Mouse (Mus musculus) testis, adult 2 months (tissue): ENCODE data around the gene Camk2n1. TPM values are rescaled to one million over a fixed set of nuclear protein-coding genes. Genes with fewer than 3 reads are reported as not detected.

Experiments used
- H3K27ac ChIP-seq: fragments of 200-500 bp; 2 replicates; pipeline ENCODE4 v1.5.1; 2012; ENCODE audit warnings: low read depth, low read length; ENCODE audit not compliant: control insufficient read depth, insufficient read depth
- H3K27me3 ChIP-seq: fragments of 200-500 bp; 2 replicates; pipeline ENCODE4 v1.6.1; 2012; ENCODE audit warnings: mild to moderate bottlenecking, low read length, moderate library complexity; ENCODE audit not compliant: control insufficient read depth, insufficient read depth
- H3K36me3 ChIP-seq: fragments of 200-500 bp; 2 replicates; pipeline ENCODE4 v1.6.1; 2012; ENCODE audit warnings: mild to moderate bottlenecking, low read length; ENCODE audit not compliant: control insufficient read depth, insufficient read depth
- H3K4me1 ChIP-seq: fragments of 200-500 bp; 2 replicates; pipeline ENCODE4 v1.6.1; 2012; ENCODE audit warnings: low read length; ENCODE audit not compliant: control insufficient read depth, insufficient read depth
- H3K4me3 ChIP-seq: fragments of 200-500 bp; 2 replicates; pipeline ENCODE4 v1.5.1; 2012; ENCODE audit warnings: low read depth, mild to moderate bottlenecking, low read length, moderate library complexity, mixed read lengths; ENCODE audit not compliant: control insufficient read depth
- CTCF ChIP-seq: fragments of 200-500 bp; IDR thresholded peaks from 2 replicates; pipeline ENCODE4 v1.5.1; 2012; ENCODE audit warnings: low read depth, mild to moderate bottlenecking, inconsistent platforms, low read length, moderate library complexity; ENCODE audit not compliant: control insufficient read depth, insufficient read depth, insufficient replicate concordance
- POLR2A ChIP-seq: fragments of 200-500 bp; IDR thresholded peaks from 2 replicates; pipeline ENCODE4 v1.6.1; 2012; ENCODE audit warnings: low read depth, mild to moderate bottlenecking, inconsistent platforms, low read length, moderate library complexity; ENCODE audit not compliant: control insufficient read depth
- polyA plus RNA-seq: library from polyadenylated mRNA; depleted of rRNA; stranded (reverse); fragments of >200 nt; gene quantifications from 2 replicates; pipeline ENCODE4 v1.2.3, GENCODE M21; 2012; rRNA removed

The Camk2n1 gene
- polyA plus RNA-seq, 1 experiment, result 34.4 TPM

DNA sequence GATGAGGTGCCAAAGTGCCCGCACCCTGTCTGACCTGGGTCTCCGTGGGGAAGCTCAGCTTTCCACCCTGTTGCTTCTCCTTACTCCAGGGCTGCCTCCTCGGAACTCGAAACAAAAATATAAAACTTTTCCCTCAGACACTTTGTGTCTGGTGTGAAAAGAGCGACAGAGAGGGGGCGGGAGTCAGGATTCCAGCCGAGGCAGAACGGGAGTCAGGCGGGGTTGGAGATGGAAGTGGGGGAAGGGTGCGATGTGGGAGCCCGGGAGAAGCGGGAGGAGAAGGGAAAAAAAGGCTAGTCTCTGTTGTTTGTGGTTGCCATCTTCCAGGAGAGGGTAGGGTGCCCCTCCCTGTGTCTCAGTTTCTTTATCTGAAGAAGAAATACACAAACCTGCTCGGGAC lies 41.7 kb downstream of the Camk2n1 start:
- Histone ChIP-seq H3K4me3 (no peak overlapping the region), H3K27ac (no peak overlapping the region), H3K36me3 (no peaks in the 10 kb centered on the region), H3K27me3 (no peaks in the 10 kb centered on the region), H3K4me1 (peaks cover 10% of the 10 kb centered on the region)
- no peak for TF ChIP-seq CTCF
- TF ChIP-seq POLR2A, result no peak

DNA sequence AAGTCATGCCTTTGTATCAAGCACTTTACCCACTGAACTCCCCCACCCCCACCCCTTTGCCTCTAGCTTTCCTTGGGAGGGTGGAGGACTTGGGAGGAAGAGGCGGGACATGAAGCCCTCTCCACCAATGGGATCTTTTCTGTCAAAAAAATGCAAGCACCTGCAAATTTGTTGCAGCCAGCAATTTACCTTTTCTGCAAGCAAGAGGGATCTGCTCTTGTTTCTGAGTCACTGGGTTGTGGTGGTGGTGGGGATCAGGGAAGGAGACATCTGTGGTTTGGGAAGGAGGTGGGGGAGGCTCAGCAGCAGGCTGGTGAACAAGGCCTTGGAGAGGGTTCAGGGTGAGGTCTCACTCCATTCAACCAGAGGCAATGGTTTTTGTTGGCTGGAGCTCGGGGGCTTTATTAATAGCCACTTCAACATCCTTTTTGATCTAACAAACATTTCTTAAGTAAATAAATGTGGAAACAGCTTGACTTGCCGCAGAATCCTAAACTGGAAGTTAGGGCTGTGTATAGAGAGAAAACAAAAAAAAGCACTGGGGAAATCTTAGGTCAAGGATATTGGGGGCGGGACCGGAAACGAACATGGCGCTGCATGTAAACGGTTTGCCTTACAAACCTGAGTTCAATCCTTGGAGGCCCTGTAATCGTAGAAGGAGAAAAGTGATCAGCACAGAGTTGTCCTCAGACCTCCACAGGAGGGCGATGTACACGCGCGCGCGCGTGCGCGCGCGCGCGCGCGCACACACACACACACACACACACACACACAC lies 42.8 kb downstream of the Camk2n1 start:
- H3K4me1 ChIP-seq, result peaks cover 10% of the 10 kb centered on the region
- H3K27ac ChIP-seq, result no peak overlapping the region
- H3K4me3 ChIP-seq, result no peak overlapping the region
- H3K27me3 ChIP-seq, result no peaks in the 10 kb centered on the region
- H3K36me3 ChIP-seq, result no peaks in the 10 kb centered on the region
- TF ChIP-seq CTCF (no peak), POLR2A (no peak)

DNA sequence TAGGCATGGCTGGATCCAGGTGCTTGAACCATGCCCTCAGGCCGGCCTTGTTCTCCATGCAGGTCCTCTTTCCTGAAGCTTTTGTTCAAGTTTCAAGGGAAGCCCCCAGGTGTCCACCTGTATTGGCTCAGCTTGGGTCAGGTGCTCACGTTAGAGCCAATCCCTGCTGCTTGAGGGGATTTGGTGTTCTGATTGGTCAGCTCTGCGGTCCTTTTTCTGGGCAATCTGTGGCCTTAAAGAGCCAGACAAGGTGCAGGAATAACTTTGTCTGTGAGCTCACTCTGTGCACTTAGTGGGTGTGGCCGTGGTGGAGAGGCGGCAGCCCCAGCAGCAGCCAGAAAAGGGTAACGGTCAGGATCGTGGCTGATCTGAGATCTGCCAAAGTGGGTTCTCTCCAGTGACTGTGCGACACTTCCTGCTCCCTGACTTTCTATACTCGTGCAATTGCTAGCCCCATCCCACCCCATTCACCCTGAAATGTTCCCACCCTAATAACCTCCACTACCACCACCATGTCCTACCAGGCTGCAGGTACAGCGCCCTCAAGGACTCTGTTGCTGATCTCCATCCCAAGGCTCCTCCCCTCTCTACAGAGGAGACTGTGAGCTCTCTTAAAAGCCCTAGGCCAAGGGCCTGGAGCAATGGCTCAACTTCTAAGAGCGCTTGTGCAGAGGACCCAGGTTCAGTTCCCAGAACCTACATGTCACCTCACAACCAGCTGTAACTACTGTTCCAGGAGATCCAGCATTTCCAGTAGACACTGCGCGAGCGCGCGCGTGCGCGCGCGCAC lies 45.9 kb downstream of the Camk2n1 start:
- Histone ChIP-seq H3K27me3 (no peaks in the 10 kb centered on the region), H3K4me3 (no peak overlapping the region), H3K4me1 (peaks cover 10% of the 10 kb centered on the region), H3K27ac (no peak overlapping the region), H3K36me3 (no peaks in the 10 kb centered on the region)
- TF ChIP-seq CTCF, result no peak
- TF ChIP-seq POLR2A, result no peak

DNA sequence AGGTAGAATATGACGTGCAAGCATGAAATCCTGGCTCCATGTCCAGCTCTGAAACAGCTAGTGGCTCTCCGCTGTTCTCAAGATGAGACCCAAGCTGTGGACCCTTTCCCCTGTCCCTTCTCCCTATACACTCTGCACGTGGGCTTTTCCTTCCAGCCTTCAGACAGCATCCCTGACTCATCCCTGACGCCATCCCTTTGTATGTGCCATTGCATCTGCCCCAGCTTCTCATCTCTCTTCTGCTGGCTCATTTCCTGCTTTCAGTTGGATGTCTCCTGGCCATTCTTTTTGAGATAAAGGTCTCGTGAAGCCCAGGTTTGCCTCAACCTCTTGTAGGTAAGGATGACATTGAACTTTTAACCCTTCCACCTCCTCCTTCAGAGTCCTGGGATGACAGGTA lies 46.9 kb downstream of the Camk2n1 start:
- H3K27me3 ChIP-seq, result no peaks in the 10 kb centered on the region
- no peak overlapping the region for H3K27ac ChIP-seq
- TF ChIP-seq POLR2A (no peak), CTCF (no peak)
- no peak overlapping the region for H3K4me3 ChIP-seq
- peaks cover 6% of the 10 kb centered on the region for H3K4me1 ChIP-seq
- H3K36me3 ChIP-seq, result no peaks in the 10 kb centered on the region

DNA sequence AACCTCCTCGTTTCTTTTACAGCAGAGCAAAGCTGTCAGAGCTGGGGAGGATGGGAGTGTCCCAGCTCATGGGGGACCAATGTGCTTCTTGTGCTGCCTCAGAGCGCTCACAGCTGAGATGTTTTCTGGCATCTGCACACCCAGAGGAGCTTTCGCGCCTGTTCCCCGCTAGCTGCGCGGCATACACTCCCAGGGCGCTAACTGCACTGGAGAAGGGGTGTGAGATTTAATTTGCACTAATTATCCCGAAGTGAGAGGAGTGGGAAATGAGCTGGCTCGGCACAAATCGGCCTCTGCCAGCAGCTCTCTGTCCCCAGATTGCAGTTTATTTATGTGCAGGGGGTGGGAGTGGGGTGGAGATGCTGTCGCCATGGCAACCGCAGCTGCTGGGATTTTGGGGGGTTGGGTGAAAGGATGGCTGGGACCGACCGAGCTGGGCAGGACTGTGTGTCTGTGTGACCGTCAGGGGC lies 50.6 kb downstream of the Camk2n1 start:
- no peaks in the 10 kb centered on the region; the same call in 1 of the 2 replicates for H3K4me1 ChIP-seq
- TF ChIP-seq POLR2A, result no peak
- TF ChIP-seq CTCF, result no peak
- H3K27me3 ChIP-seq, result no peaks in the 10 kb centered on the region
- H3K36me3 ChIP-seq, result no peaks in the 10 kb centered on the region
- no peak overlapping the region for H3K27ac ChIP-seq
- H3K4me3 ChIP-seq, result no peak overlapping the region

DNA sequence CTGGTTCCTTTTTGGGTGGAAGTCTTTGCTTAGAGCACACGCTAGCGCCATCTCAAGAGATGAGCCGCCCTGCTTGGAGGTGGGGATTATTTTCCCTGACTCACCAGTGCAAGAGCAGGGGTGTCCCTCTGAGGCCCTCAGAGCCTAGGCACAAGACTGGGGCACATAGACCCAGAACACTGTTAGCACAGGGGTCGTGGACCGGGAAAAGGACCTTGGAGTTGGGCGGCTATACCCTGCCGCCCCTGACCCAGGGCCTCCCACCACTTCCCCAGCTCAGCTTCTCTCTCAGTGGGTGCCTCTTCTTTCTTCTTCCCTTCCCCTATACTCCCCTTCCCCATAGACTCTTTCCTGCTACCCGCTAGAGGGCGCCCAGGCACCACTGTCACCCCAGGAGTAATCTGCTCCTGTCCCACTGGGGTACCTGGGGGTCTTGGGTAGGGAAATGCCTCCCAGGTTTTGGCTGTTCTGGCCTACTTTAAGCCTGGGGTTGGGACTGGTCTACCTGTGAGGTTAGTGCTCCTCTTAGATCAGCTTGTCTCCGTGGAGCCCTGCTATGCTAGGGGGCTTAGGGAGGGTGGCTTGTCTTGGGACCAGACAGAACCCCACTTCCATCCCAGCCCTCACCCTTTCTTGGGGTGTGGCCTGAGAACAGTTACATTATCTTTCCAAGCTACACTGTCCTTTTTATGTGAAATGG lies 51.2 kb downstream of the Camk2n1 start:
- no peaks in the 10 kb centered on the region for H3K27me3 ChIP-seq
- H3K4me3 ChIP-seq, result no peak overlapping the region
- no peaks in the 10 kb centered on the region for H3K36me3 ChIP-seq
- H3K27ac ChIP-seq, result no peak overlapping the region
- peak; percentile 15; the same call in 1 of the 2 replicates for TF ChIP-seq CTCF
- TF ChIP-seq POLR2A, result no peak
- H3K4me1 ChIP-seq, result no peaks in the 10 kb centered on the region

DNA sequence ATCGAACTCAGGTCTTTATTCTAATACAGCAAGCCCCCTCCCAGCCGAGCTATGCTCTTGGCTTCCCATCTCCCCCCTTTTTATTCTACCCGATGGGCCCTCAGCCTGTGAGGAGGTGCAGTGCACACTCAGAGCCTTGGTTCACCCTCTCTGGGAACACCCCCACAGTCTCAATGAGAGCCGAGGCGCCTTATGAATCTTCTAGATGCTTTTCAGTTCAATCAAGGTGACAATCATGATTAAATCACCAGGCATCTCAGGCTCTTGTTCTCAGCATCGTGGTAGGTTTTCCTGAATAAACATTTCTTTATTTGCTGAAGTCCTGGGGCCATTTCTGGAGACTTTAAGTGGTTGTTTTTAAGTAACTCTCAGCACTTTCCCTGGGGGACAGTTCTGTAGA lies 53.8 kb downstream of the Camk2n1 start:
- Histone ChIP-seq H3K4me1 (no peaks in the 10 kb centered on the region), H3K36me3 (no peaks in the 10 kb centered on the region), H3K4me3 (no peak overlapping the region), H3K27me3 (no peaks in the 10 kb centered on the region), H3K27ac (no peak overlapping the region)
- TF ChIP-seq POLR2A (no peak), CTCF (no peak)

Other genes starting within 250 kb of the Camk2n1 start
- gene Hp1bp3, start 238.0 kb upstream of the Camk2n1 start, polyA plus RNA-seq, result 14.7 and 17.1 TPM in 2 replicates
- gene Sh2d5, start 203.9 kb upstream of the Camk2n1 start, polyA plus RNA-seq, result 1.1 TPM in 2 replicates
- gene Kif17, start 203.9 kb upstream of the Camk2n1 start, polyA plus RNA-seq, result 224 and 276 TPM in 2 replicates
- 156 and 177 TPM in 2 replicates for gene Ddost, start 149.6 kb upstream of the Camk2n1 start, polyA plus RNA-seq
- gene Pink1, start 128.0 kb upstream of the Camk2n1 start, polyA plus RNA-seq, result 134 and 160 TPM in 2 replicates
- 0.13 and 0.61 TPM in 2 replicates for gene Cda, start 86.3 kb upstream of the Camk2n1 start, polyA plus RNA-seq
- gene Fam43b, start 57.8 kb upstream of the Camk2n1 start, polyA plus RNA-seq, result not detected in 2 replicates
- gene Mul1, start 19.6 kb upstream of the Camk2n1 start, polyA plus RNA-seq, result 54.2 and 74.1 TPM in 2 replicates
- 24.8 and 30.2 TPM in 2 replicates for gene Vwa5b1, start 181.6 kb downstream of the Camk2n1 start, polyA plus RNA-seq